Mouse (Mus musculus): ENCODE measurements around the gene Sirt7. TPM values are rescaled to one million over a fixed set of nuclear protein-coding genes. Genes with fewer than 3 reads are reported as not detected.

The Sirt7 gene
- total and polyA plus RNA-seq, 2 experiments from 2014 or later: 37.4 to 51.8 TPM

GRCm38 (mm10) chr11:120582268-120582981 lies 42.6 kb downstream of the Sirt7 start:
- DNase-seq: peak; percentile 41
- WGBS: 78% methylated on average over 8 of the region's 8 CpGs
- Histone ChIP-seq H3K4me2 (ENCODE audit: low read depth) (peak overlapping the region; percentile 94), H3K36me3 (ENCODE audit: insufficient read depth) (peaks cover 45% of the 10 kb centered on the region), H3K9ac (peak overlapping the region; percentile 90), H3K4me1 (ENCODE audit: insufficient read depth) (peaks cover 9% of the 10 kb centered on the region), H3K4me3 (ENCODE audit: low read depth, low read length) (peak overlapping the region; percentile 93), H3K9me3 (ENCODE audit: low read length) (no peaks in the 10 kb centered on the region), H3K27me3 (ENCODE audit: insufficient read depth, low read length) (no peaks in the 10 kb centered on the region), H3K27ac (ENCODE audit: low read depth, low read length) (peak overlapping the region; percentile 98)
- TF ChIP-seq CTCF (IDR thresholded peaks at IDR 0.05; ENCODE audit: low read depth): peak; percentile 51
- ATAC-seq: no peak

GRCm38 (mm10) chr11:120581490-120582267 lies 43.4 kb downstream of the Sirt7 start, which contains the start of gene Arhgdia:
Arhgdia (minus strand) TSS chr11:120581624.
- 4% methylated on average over 71 of the region's 75 CpGs for WGBS
- Histone ChIP-seq H3K27ac (ENCODE audit: low read depth, low read length) (peak within 1 kb of the TSS; percentile 98), H3K4me2 (ENCODE audit: low read depth) (peak within 1 kb of the TSS; percentile 94), H3K4me3 (ENCODE audit: low read depth, low read length) (peak within 1 kb of the TSS; percentile 93), H3K4me1 (ENCODE audit: insufficient read depth) (peaks cover 9% of the 10 kb centered on the region), H3K9ac (peak within 1 kb of the TSS; percentile 90), H3K9me3 (ENCODE audit: low read length) (no peaks in the 10 kb centered on the region), H3K36me3 (ENCODE audit: insufficient read depth) (peaks cover 42% of the 10 kb centered on the region), H3K27me3 (ENCODE audit: insufficient read depth, low read length) (no peaks in the 10 kb centered on the region)
- peak; percentile 94 for DNase-seq
- peak; percentile 67 for TF ChIP-seq CTCF (IDR thresholded peaks at IDR 0.05; ENCODE audit: low read depth)
- ATAC-seq: peak; percentile 81

DNA sequence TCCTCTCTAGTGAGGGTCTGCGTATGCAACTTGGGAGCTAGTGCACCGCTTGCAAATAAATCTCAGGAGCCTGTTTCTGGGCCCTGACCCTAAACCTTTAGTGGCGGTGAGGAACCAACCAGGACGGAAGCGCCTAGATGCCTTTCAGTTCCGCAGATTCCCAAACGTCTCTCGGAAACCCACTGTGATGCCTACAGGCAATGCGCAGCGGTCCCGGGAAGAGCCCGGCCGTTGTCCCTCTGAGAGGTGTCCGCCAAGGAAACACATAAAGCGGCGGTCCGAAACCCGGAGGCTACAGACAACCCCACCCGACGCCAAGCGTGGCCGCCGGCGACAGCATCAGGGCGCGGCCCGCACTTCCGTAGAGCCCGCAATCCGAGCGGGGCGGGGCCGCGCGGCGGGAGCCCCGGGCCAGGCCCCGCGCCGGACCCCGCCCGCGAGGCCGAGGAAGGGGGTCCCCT lies 44.1 kb downstream of the Sirt7 start:
- no peak for TF ChIP-seq CTCF (IDR thresholded peaks at IDR 0.05; ENCODE audit: low read depth)
- ATAC-seq (peak; percentile 24), DNase-seq (peak; percentile 55)
- H3K4me3 ChIP-seq (ENCODE audit: low read depth, low read length): peak overlapping the region; percentile 93
- H3K27ac ChIP-seq (ENCODE audit: low read depth, low read length): peak overlapping the region; percentile 98
- H3K36me3 ChIP-seq (ENCODE audit: insufficient read depth): peaks cover 35% of the 10 kb centered on the region
- H3K9me3 ChIP-seq (ENCODE audit: low read length): no peaks in the 10 kb centered on the region
- peaks cover 9% of the 10 kb centered on the region for H3K4me1 ChIP-seq (ENCODE audit: insufficient read depth)
- H3K9ac ChIP-seq: peak overlapping the region; percentile 90
- H3K27me3 ChIP-seq (ENCODE audit: insufficient read depth, low read length): no peaks in the 10 kb centered on the region
- peak overlapping the region; percentile 94 for H3K4me2 ChIP-seq (ENCODE audit: low read depth)
- WGBS: 1% methylated on average over 32 of the region's 44 CpGs

GRCm38 (mm10) chr11:120580190-120580589 lies 44.9 kb downstream of the Sirt7 start:
- Histone ChIP-seq H3K4me3 (ENCODE audit: low read depth, low read length) (peak overlapping the region; percentile 93), H3K9me3 (ENCODE audit: low read length) (no peaks in the 10 kb centered on the region), H3K9ac (peak overlapping the region; percentile 90), H3K27ac (ENCODE audit: low read depth, low read length) (peak overlapping the region; percentile 98), H3K4me1 (ENCODE audit: insufficient read depth) (peaks cover 9% of the 10 kb centered on the region), H3K27me3 (ENCODE audit: insufficient read depth, low read length) (no peaks in the 10 kb centered on the region), H3K4me2 (ENCODE audit: low read depth) (peak overlapping the region; percentile 94), H3K36me3 (ENCODE audit: insufficient read depth) (peaks cover 28% of the 10 kb centered on the region)
- DNase-seq (no peak), ATAC-seq (no peak)
- WGBS: 58% methylated on average over 7 of the region's 7 CpGs
- no peak for TF ChIP-seq CTCF (IDR thresholded peaks at IDR 0.05; ENCODE audit: low read depth)

DNA sequence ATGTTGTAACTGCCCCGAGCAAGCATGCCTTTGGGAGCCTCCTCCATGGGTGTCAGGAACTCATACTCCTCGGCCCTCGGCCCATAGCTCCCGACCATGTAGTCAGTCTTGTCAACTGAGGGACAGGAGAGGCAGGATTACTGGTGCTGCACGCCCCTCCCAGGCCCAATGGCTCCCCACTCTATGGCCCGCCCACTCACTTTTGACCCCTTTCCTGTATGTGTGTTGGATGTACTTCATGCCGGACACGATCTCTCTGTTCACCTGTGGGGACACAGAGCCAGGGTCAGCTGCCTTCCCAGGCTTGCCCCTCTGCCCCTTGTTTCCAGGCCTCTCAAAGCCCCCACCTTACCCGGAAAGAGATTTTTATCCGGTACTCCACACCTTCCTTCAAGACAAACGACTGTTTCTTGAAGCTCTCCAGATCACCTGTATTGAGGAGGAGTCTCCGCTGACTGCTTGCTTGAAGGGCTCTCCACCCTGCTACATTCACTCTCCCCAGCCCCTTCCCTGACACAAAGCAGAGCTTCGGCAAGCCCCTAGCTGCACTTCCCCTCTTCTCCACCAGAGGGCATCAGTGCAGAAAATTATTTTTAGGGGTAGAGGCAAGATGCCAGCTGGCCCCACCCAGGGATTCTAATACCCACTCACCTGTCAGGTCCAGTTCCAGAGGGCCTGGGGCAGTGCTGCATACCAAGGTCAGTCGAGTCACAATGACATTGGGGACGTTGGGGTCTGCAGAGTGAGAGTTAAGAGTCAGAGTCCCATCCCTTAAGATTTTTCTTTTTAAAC lies 45.5 kb downstream of the Sirt7 start:
- peak overlapping the region; percentile 90 for H3K9ac ChIP-seq
- H3K36me3 ChIP-seq (ENCODE audit: insufficient read depth): peaks cover 26% of the 10 kb centered on the region
- WGBS: 63% methylated on average over 15 of the region's 15 CpGs
- DNase-seq (peak; percentile 86), ATAC-seq (no peak)
- peak overlapping the region; percentile 93 for H3K4me3 ChIP-seq (ENCODE audit: low read depth, low read length)
- peak; percentile 94 for TF ChIP-seq CTCF (IDR thresholded peaks at IDR 0.05; ENCODE audit: low read depth)
- H3K27ac ChIP-seq (ENCODE audit: low read depth, low read length): peak overlapping the region; percentile 98
- H3K9me3 ChIP-seq (ENCODE audit: low read length): no peaks in the 10 kb centered on the region
- H3K4me2 ChIP-seq (ENCODE audit: low read depth): peak overlapping the region; percentile 94
- H3K4me1 ChIP-seq (ENCODE audit: insufficient read depth): peaks cover 9% of the 10 kb centered on the region
- no peaks in the 10 kb centered on the region for H3K27me3 ChIP-seq (ENCODE audit: insufficient read depth, low read length)

DNA sequence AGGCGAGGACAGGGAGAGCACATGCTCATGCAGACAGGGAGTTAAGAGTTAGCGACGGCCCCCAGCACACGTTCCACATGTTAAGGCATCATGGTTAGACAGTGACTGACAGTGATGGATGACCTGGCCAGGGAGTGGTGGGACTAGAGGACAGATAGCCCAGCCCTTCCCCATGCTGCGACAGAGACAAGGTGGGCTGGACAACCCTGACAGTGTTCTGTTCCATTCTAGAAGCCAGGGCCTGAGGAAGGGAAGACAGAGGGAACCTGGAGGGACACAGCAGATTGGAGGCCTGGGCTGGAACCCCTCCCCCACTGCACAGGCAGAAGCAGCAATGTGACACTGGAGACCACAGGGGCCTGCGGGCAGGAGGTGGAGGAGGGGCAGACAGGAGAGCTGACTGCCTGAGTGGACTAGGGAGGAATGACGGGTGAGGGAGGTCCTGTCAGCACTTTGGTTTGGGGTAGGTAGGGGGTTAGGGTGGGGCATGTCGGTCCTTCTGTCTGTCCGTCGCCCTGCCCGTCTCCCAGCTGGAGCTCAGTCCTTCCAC lies 46.3 kb downstream of the Sirt7 start:
- peaks cover 26% of the 10 kb centered on the region for H3K36me3 ChIP-seq (ENCODE audit: insufficient read depth)
- no peak for ATAC-seq
- H3K4me1 ChIP-seq (ENCODE audit: insufficient read depth): peaks cover 12% of the 10 kb centered on the region
- H3K27me3 ChIP-seq (ENCODE audit: insufficient read depth, low read length): no peaks in the 10 kb centered on the region
- no peak overlapping the region for H3K4me3 ChIP-seq (ENCODE audit: low read depth, low read length)
- H3K9ac ChIP-seq: no peak overlapping the region
- no peak overlapping the region for H3K27ac ChIP-seq (ENCODE audit: low read depth, low read length)
- DNase-seq: no peak
- 89% methylated on average over 11 of the region's 11 CpGs for WGBS
- no peak for TF ChIP-seq CTCF (IDR thresholded peaks at IDR 0.05; ENCODE audit: low read depth)
- no peak overlapping the region for H3K4me2 ChIP-seq (ENCODE audit: low read depth)
- H3K9me3 ChIP-seq (ENCODE audit: low read length): no peaks in the 10 kb centered on the region
